In genomic region chr6:38688841-38689240, GRCm38 (mm10) we compare ENCODE assay signal across 25 mouse cellular contexts. TPM values are rescaled to one million over a fixed set of nuclear protein-coding genes. Genes with fewer than 3 reads are reported as not detected.
A peak's percentile ranks its signal among the peaks of the same experiment; 100 is the strongest.
DNase-seq lines count a peak whose midpoint lies in the region; ATAC-seq and TF ChIP-seq lines count a peak whose summit lies in the region.
"Had no signal": no experiment of that assay in that cellular context is flagged by ENCODE, and none has a peak within 500 bp of the region (broad histone marks: within the 10 kb centered on the region; RNA-seq: fewer than 3 reads in every experiment).

No protein-coding gene starts in this region.

- WGBS in heart, embryonic 16.5 days, result 88% methylated on average over 10 of the region's 10 CpGs
- WGBS in heart, embryonic 11.5 days (ENCODE audit: insufficient replicate concordance), result 85% methylated on average over 10 of the region's 10 CpGs
- WGBS in hindbrain, embryonic 15.5 days, result 70% methylated on average over 10 of the region's 10 CpGs
- 83% methylated on average over 10 of the region's 10 CpGs for WGBS in hindbrain, embryonic 12.5 days
- 92% methylated on average over 10 of the region's 10 CpGs for WGBS in midbrain, embryonic 14.5 days
- 88% methylated on average over 10 of the region's 10 CpGs for WGBS in midbrain, embryonic 13.5 days
- WGBS in hindbrain, postnatal 0 days, result 61% methylated on average over 10 of the region's 10 CpGs

- no peak overlapping the region for H3K9ac ChIP-seq in heart, embryonic 16.5 days (ENCODE audit: low read length)
- H3K9ac ChIP-seq in heart, embryonic 11.5 days (ENCODE audit: low read depth, low read length), result no peak overlapping the region
- no peak overlapping the region for H3K9ac ChIP-seq in hindbrain, embryonic 15.5 days
- H3K9ac ChIP-seq in hindbrain, embryonic 12.5 days, result no peak overlapping the region
- H3K9ac ChIP-seq in midbrain, embryonic 14.5 days (replicated peaks; ENCODE audit: low read length), result no peak overlapping the region
- no peak overlapping the region for H3K9ac ChIP-seq in midbrain, embryonic 13.5 days (replicated peaks)
- no peak overlapping the region for H3K9ac ChIP-seq in hindbrain, postnatal 0 days (replicated peaks; ENCODE audit: low read length)
- H3K9ac ChIP-seq: embryonic facial prominence, embryonic 12.5 days; heart, embryonic 12.5 days; intestine, embryonic 15.5 days; neural tube, embryonic 12.5 days had no signal

- DNase-seq in midbrain, embryonic 14.5 days, result peak; percentile 35
- DNase-seq in hindbrain, postnatal 0 days (ENCODE audit: low spot score), result peak; percentile 71
- DNase-seq in ovary, postnatal 10 days (ENCODE audit: low spot score), result no peak
- DNase-seq: cerebellum, adult 11-12 months; cerebellum, postnatal 25 days; gastrocnemius, adult 2 months; heart, postnatal 36 days; kidney, adult 8-10 months; kidney, postnatal 10 days; thymus, adult 2 months; thymus, postnatal 4 days had no signal

- no peaks in the 10 kb centered on the region for H3K27me3 ChIP-seq in heart, embryonic 16.5 days (ENCODE audit: control insufficient read depth, insufficient read depth, low read length)
- H3K27me3 ChIP-seq in heart, embryonic 11.5 days (ENCODE audit: control insufficient read depth, insufficient read depth, low read length), result no peaks in the 10 kb centered on the region
- H3K27me3 ChIP-seq in hindbrain, embryonic 15.5 days, result no peaks in the 10 kb centered on the region
- no peaks in the 10 kb centered on the region for H3K27me3 ChIP-seq in hindbrain, embryonic 12.5 days
- H3K27me3 ChIP-seq in midbrain, embryonic 14.5 days (ENCODE audit: control insufficient read depth, insufficient read depth, low read length), result no peaks in the 10 kb centered on the region
- H3K27me3 ChIP-seq in midbrain, embryonic 13.5 days, result no peaks in the 10 kb centered on the region
- no peaks in the 10 kb centered on the region for H3K27me3 ChIP-seq in hindbrain, postnatal 0 days (ENCODE audit: insufficient read depth, low read length)
- H3K27me3 ChIP-seq: embryonic facial prominence, embryonic 12.5 days; heart, embryonic 12.5 days; intestine, embryonic 15.5 days; neural tube, embryonic 12.5 days had no signal

- peak; percentile 55; the same call in 1 of the 2 replicates for ATAC-seq in heart, embryonic 16.5 days (replicated peaks; ENCODE audit: extremely low read depth, insufficient read depth, low FRiP score)
- ATAC-seq in heart, embryonic 11.5 days (replicated peaks; ENCODE audit: insufficient number of reproducible peaks, low FRiP score, low TSS enrichment), result no peak
- peak; percentile 75 for ATAC-seq in hindbrain, embryonic 15.5 days (ENCODE audit: low FRiP score, low read depth)
- no peak for ATAC-seq in hindbrain, embryonic 12.5 days (ENCODE audit: low FRiP score)
- ATAC-seq in midbrain, embryonic 14.5 days (ENCODE audit: low FRiP score, low TSS enrichment), result no peak
- ATAC-seq in midbrain, embryonic 13.5 days, result no peak
- peak; percentile 66 for ATAC-seq in hindbrain, postnatal 0 days
- ATAC-seq: intestine, embryonic 15.5 days had no signal

- peaks cover 4% of the 10 kb centered on the region; the same call in 1 of the 2 replicates for H3K4me1 ChIP-seq in heart, embryonic 16.5 days (ENCODE audit: control insufficient read depth, insufficient read depth, low read length)
- H3K4me1 ChIP-seq in heart, embryonic 11.5 days (ENCODE audit: control insufficient read depth, insufficient read depth, low read length), result no peaks in the 10 kb centered on the region
- H3K4me1 ChIP-seq in hindbrain, embryonic 15.5 days (replicated peaks), result no peaks in the 10 kb centered on the region
- no peaks in the 10 kb centered on the region for H3K4me1 ChIP-seq in hindbrain, embryonic 12.5 days
- no peaks in the 10 kb centered on the region for H3K4me1 ChIP-seq in midbrain, embryonic 14.5 days (ENCODE audit: control insufficient read depth, insufficient read depth, low read length)
- H3K4me1 ChIP-seq in midbrain, embryonic 13.5 days (replicated peaks), result no peaks in the 10 kb centered on the region
- no peaks in the 10 kb centered on the region for H3K4me1 ChIP-seq in hindbrain, postnatal 0 days (ENCODE audit: insufficient read depth, low read length)
- H3K4me1 ChIP-seq: embryonic facial prominence, embryonic 12.5 days; intestine, embryonic 15.5 days; neural tube, embryonic 12.5 days had no signal

- no peaks in the 10 kb centered on the region; the same call in 1 of the 2 replicates for H3K36me3 ChIP-seq in heart, embryonic 16.5 days (ENCODE audit: control insufficient read depth, insufficient read depth)
- peaks cover 3% of the 10 kb centered on the region; the same call in 1 of the 2 replicates for H3K36me3 ChIP-seq in heart, embryonic 11.5 days (ENCODE audit: control insufficient read depth, insufficient read depth, low read length)
- peaks cover 3% of the 10 kb centered on the region; the same call in 1 of the 2 replicates for H3K36me3 ChIP-seq in hindbrain, embryonic 15.5 days
- H3K36me3 ChIP-seq in hindbrain, embryonic 12.5 days, result peaks cover 32% of the 10 kb centered on the region
- peaks cover 36% of the 10 kb centered on the region for H3K36me3 ChIP-seq in midbrain, embryonic 14.5 days (ENCODE audit: control insufficient read depth, insufficient read depth, low read length)
- H3K36me3 ChIP-seq in midbrain, embryonic 13.5 days, result peaks cover 37% of the 10 kb centered on the region
- no peaks in the 10 kb centered on the region; the same call in 1 of the 2 replicates for H3K36me3 ChIP-seq in hindbrain, postnatal 0 days (ENCODE audit: insufficient read depth, low read length)

- no peak overlapping the region for H3K27ac ChIP-seq in heart, embryonic 16.5 days (ENCODE audit: low read length)
- H3K27ac ChIP-seq in heart, embryonic 11.5 days (ENCODE audit: low read depth, low read length), result no peak overlapping the region
- no peak overlapping the region for H3K27ac ChIP-seq in hindbrain, embryonic 15.5 days (replicated peaks)
- H3K27ac ChIP-seq in hindbrain, embryonic 12.5 days, result no peak overlapping the region
- H3K27ac ChIP-seq in midbrain, embryonic 14.5 days (replicated peaks; ENCODE audit: low read depth, low read length), result no peak overlapping the region
- H3K27ac ChIP-seq in midbrain, embryonic 13.5 days, result no peak overlapping the region
- no peak overlapping the region for H3K27ac ChIP-seq in hindbrain, postnatal 0 days
- H3K27ac ChIP-seq: embryonic facial prominence, embryonic 12.5 days; gastrocnemius, adult 2 months; intestine, embryonic 15.5 days; midbrain, embryonic 10.5 days; neural tube, embryonic 12.5 days; stomach, postnatal 0 days had no signal

- no peak for TF ChIP-seq CTCF in hindbrain, postnatal 0 days (IDR thresholded peaks at IDR 0.05; ENCODE audit: low read depth)

- no peaks in the 10 kb centered on the region for H3K9me3 ChIP-seq in heart, embryonic 16.5 days (replicated peaks; ENCODE audit: control insufficient read depth, low read length)
- H3K9me3 ChIP-seq in heart, embryonic 11.5 days (replicated peaks; ENCODE audit: control insufficient read depth, low read length), result no peaks in the 10 kb centered on the region
- no peaks in the 10 kb centered on the region for H3K9me3 ChIP-seq in hindbrain, embryonic 15.5 days
- H3K9me3 ChIP-seq in hindbrain, embryonic 12.5 days (replicated peaks), result no peaks in the 10 kb centered on the region
- no peaks in the 10 kb centered on the region for H3K9me3 ChIP-seq in midbrain, embryonic 14.5 days (ENCODE audit: control insufficient read depth, low read length)
- H3K9me3 ChIP-seq in midbrain, embryonic 13.5 days, result no peaks in the 10 kb centered on the region
- no peaks in the 10 kb centered on the region for H3K9me3 ChIP-seq in hindbrain, postnatal 0 days (ENCODE audit: low read length)
- H3K9me3 ChIP-seq: embryonic facial prominence, embryonic 12.5 days; heart, embryonic 12.5 days; intestine, embryonic 15.5 days; midbrain, embryonic 10.5 days; neural tube, embryonic 12.5 days had no signal

- H3K4me3 ChIP-seq in heart, embryonic 16.5 days (ENCODE audit: low read length), result no peak overlapping the region
- H3K4me3 ChIP-seq in heart, embryonic 11.5 days (ENCODE audit: low read depth, low read length), result no peak overlapping the region
- H3K4me3 ChIP-seq in hindbrain, embryonic 15.5 days, result no peak overlapping the region
- no peak overlapping the region for H3K4me3 ChIP-seq in hindbrain, embryonic 12.5 days
- no peak overlapping the region for H3K4me3 ChIP-seq in midbrain, embryonic 14.5 days (replicated peaks; ENCODE audit: low read depth, low read length)
- H3K4me3 ChIP-seq in midbrain, embryonic 13.5 days (replicated peaks), result no peak overlapping the region
- no peak overlapping the region for H3K4me3 ChIP-seq in hindbrain, postnatal 0 days (ENCODE audit: low read length)
- H3K4me3 ChIP-seq: embryonic facial prominence, embryonic 12.5 days; gastrocnemius, adult 2 months; heart, embryonic 12.5 days; intestine, embryonic 15.5 days; midbrain, embryonic 10.5 days; neural tube, embryonic 12.5 days had no signal

- H3K4me2 ChIP-seq in heart, embryonic 16.5 days (ENCODE audit: low read depth, low read length), result no peak overlapping the region
- H3K4me2 ChIP-seq in heart, embryonic 11.5 days, result no peak overlapping the region
- H3K4me2 ChIP-seq in hindbrain, embryonic 15.5 days, result no peak overlapping the region
- H3K4me2 ChIP-seq in hindbrain, embryonic 12.5 days (replicated peaks), result no peak overlapping the region
- no peak overlapping the region for H3K4me2 ChIP-seq in midbrain, embryonic 14.5 days (ENCODE audit: low read length)
- no peak overlapping the region for H3K4me2 ChIP-seq in midbrain, embryonic 13.5 days (replicated peaks)
- H3K4me2 ChIP-seq in hindbrain, postnatal 0 days (ENCODE audit: low read depth, low read length), result no peak overlapping the region
- H3K4me2 ChIP-seq: embryonic facial prominence, embryonic 12.5 days; heart, embryonic 12.5 days; intestine, embryonic 15.5 days; neural tube, embryonic 12.5 days had no signal

RNA-seq across cellular contexts. Expression of gene Clec2l, which starts 26.0 kb away (rescaled TPM):
- 0.71 and 0.87 TPM in 2 replicates for polyA plus RNA-seq in heart, embryonic 16.5 days (2015; fragmentation: Nextera tagmentation; extraction: Ambion mirVana)
- 0.80 and 1.1 TPM in 2 replicates for polyA plus RNA-seq in heart, embryonic 11.5 days (2014; fragmentation: Nextera tagmentation; extraction: Ambion mirVana)
- 36.8 and 43.6 TPM in 2 replicates for polyA plus RNA-seq in hindbrain, embryonic 15.5 days (2015; fragmentation: Nextera tagmentation; extraction: Ambion mirVana)
- 4.1 and 4.8 TPM in 2 replicates for polyA plus RNA-seq in hindbrain, embryonic 12.5 days (2016; fragmentation: Nextera tagmentation; extraction: Ambion mirVana)
- polyA plus RNA-seq in midbrain, embryonic 14.5 days (2014; fragmentation: Nextera tagmentation; extraction: Ambion mirVana), result 12.9 and 25.5 TPM in 2 replicates
- 5.6 and 6.2 TPM in 2 replicates for polyA plus RNA-seq in midbrain, embryonic 13.5 days (2015; fragmentation: Nextera tagmentation; extraction: Ambion mirVana)
- 114 and 143 TPM in 2 replicates for total RNA-seq in hindbrain, postnatal 0 days (2014; rRNA removed)
- 50.9 and 53.0 TPM in 2 replicates for polyA plus RNA-seq in hindbrain, postnatal 0 days (2015; fragmentation: Nextera tagmentation; extraction: Ambion mirVana)
- total RNA-seq: liver, adult 2 months had no signal
- polyA plus RNA-seq: liver, adult 2 months; liver, embryonic 16.5 days had no signal

RNA-seq across cellular contexts. Expression of gene Klrg2, which starts 51.8 kb away (rescaled TPM):
- 0.10 and 0.13 TPM in 2 replicates for polyA plus RNA-seq in heart, embryonic 16.5 days (2015; fragmentation: Nextera tagmentation; extraction: Ambion mirVana)
- 0.14 and 0.31 TPM in 2 replicates for polyA plus RNA-seq in heart, embryonic 11.5 days (2014; fragmentation: Nextera tagmentation; extraction: Ambion mirVana)
- polyA plus RNA-seq in hindbrain, embryonic 15.5 days (2015; fragmentation: Nextera tagmentation; extraction: Ambion mirVana), result 0.08 and 0.21 TPM in 2 replicates
- 0.18 and 0.28 TPM in 2 replicates for polyA plus RNA-seq in hindbrain, embryonic 12.5 days (2016; fragmentation: Nextera tagmentation; extraction: Ambion mirVana)
- polyA plus RNA-seq in midbrain, embryonic 14.5 days (2014; fragmentation: Nextera tagmentation; extraction: Ambion mirVana), result 0.12 and 0.18 TPM in 2 replicates
- polyA plus RNA-seq in midbrain, embryonic 13.5 days (2015; fragmentation: Nextera tagmentation; extraction: Ambion mirVana), result 0.12 TPM in 1 of 2 replicates, not detected in the other
- 0.29 and 0.73 TPM in 2 replicates for total RNA-seq in hindbrain, postnatal 0 days (2014; rRNA removed)
- polyA plus RNA-seq in hindbrain, postnatal 0 days (2015; fragmentation: Nextera tagmentation; extraction: Ambion mirVana), result 0.48 TPM in 2 replicates
- total RNA-seq: liver, adult 2 months had no signal
- polyA plus RNA-seq: forebrain, embryonic 11.5 days; liver, adult 2 months; midbrain, embryonic 10.5 days had no signal

Comparison
In these comparisons a context has a peak if more than half of its experiments do, and no peak if none do; other contexts are left out.
1. ATAC-seq: peak in heart, embryonic 16.5 days (single experiment), hindbrain, embryonic 15.5 days (single experiment) and hindbrain, postnatal 0 days (single experiment); none in heart, embryonic 11.5 days (single experiment), hindbrain, embryonic 12.5 days (single experiment), midbrain, embryonic 14.5 days (single experiment) and midbrain, embryonic 13.5 days (single experiment).